Mouse (Mus musculus): ENCODE measurements at regions not wholly inside any gene's neighbourhood (a gene's known extent, or its start where the extent isn't known, plus 50 kb on each side); places are given as distances from the start of the nearest gene placed in this dataset.

DNA sequence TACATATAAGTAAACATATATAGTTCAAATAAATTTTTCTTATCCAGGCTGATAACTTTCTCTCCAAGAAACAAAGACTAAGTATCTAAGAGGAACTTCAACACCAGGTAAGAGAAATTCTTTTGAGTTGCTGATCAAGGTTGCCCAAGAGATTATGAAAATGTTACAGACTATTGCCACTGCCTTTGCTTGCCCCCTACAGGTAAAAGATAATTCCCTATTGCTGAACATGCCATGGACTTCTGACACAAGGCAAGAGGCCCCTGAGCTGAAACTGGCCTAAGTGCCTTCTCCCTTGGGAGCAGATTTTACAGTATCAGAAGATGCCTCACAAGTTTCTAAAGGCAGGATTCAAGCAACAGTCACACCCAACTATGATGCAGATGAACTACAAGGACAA lies 2914.2 kb upstream of the Gm6569 start:
- no peak for DNase-seq (ENCODE audit: low spot score in 2 of 2)

DNA sequence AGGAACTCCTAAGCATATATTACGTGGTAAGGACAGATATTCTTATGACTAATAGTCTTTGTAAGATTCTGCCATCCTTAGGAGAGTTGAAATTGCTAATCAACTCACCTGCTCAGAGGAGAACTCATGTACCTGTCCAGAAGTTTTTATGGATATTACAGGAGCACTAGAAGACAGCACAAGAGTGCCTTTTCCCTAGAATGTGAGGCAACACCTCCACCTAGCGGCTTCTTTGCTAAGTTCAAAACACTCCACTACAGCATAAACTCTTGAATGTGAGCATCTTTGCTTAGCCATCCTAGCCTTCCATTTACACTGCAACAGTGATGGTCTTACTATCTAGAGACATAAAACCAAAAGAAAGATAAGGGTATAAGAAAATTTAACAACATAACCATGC lies 2913.5 kb upstream of the Gm6569 start:
- peak in 1 of 2 experiments; percentile 61 for DNase-seq (ENCODE audit: low spot score in 2 of 2)
